Mouse (Mus musculus) urinary bladder, postnatal 14 days (tissue): ENCODE results near the gene Rgl2.
A peak's percentile ranks its signal among the peaks of the same experiment; 100 is the strongest.

ENCODE experiments used
- DNase-seq: peaks from one replicate; pipeline ENCODE4 v3.0.0; 2021; ENCODE audit warnings: low spot score

Gene Rgl2

DNA sequence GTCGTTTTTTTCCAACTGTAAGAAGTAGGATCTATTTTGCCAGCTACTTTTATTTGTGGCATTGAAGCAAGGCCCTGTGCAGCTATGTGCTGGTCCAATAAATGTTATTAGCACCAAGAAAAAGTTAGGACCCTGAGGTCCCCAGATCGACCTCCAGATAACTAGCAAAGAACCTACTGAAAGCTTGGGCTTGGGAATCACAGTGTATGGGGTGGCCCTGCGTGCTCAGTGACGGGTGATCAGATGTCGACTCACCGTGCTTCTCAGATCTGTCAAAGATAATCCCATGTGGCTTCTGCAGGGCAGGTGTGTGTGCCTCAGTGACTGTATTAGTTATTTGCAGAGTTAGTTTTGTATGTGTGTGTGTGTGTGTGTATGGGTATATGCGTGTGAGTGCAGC is 8.0 kb upstream of the Rgl2 start:
- DNase-seq = no peak

DNA sequence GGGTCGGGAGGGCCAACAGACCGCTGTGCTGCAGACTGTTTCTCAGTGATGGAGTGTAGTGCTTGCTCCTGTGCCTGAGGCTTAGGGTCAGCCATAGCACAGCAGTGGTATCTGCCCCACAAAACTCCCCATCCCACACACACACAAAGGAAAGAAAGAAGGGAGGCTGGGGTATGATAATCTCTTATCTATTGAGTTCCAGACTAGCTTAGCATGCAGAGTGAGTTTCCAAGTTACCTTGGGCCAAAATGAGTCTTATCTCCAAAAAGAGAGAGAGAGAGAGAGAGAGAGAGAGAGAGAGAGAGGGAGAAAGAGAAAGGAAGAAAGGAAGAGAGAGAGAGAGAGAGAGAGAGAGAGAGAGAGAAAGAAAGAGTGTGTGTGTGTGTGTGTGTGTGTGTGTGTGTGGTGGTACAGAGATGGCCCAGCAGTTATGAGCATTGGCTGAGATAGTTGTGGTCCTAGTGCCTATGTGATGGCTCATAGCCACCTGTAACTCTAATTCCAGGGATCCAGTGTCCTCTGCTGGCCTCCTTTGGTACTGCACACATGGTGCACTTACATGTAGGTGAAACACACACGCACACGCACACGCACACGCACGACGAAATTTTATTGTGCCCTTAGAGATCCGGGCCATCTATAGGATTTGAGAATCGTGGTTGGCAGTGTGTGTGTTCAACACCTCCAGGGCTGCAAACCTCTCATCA is 4.6 kb upstream of the Rgl2 start:
- DNase-seq = no peak

DNA sequence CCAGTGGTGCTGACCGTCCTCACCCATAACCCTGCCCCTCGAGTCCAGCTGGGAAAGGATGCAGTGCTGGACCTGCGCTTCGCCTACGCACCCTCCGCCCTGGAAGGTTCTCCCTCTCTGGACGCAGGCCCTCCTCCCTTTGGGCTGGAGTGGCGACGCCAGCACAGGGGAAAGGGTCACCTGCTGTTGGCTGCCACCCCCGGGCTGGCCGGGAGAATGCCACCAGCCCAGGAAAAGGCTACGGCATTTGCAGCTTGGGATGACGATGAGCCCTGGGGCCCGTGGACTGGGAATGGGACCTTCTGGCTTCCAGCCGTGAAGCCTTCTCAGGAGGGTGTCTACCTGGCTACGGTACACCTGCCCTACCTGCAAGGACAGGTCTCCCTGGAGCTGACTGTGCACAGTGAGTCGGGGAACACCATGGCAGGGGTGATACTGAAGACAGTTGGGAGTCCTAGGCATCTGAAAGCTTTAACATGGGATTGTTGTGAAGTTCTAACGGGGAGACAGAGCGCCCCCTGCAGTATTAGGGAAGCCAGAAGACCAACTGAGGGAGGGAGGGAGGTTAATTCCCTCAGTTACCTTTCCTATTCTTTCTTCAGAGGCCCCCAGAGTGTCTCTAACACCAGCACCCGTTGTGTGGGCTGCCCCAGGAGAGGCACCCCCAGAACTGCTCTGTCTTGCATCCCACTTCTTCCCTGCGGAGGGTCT is 3.8 kb upstream of the Rgl2 start:
- no peak for DNase-seq

- DNase-seq = no peak
Observed at GRCm38 (mm10) chr17:33926207-33926932, 3.0 kb upstream of the Rgl2 start.

- DNase-seq = no peak
Observed at GRCm38 (mm10) chr17:33928251-33928947, 944 bp upstream of the Rgl2 start.

GRCm38 (mm10) chr17:33930280-33931158 is 1.2 kb downstream of the Rgl2 start:
- peak; percentile 82 for DNase-seq

DNA sequence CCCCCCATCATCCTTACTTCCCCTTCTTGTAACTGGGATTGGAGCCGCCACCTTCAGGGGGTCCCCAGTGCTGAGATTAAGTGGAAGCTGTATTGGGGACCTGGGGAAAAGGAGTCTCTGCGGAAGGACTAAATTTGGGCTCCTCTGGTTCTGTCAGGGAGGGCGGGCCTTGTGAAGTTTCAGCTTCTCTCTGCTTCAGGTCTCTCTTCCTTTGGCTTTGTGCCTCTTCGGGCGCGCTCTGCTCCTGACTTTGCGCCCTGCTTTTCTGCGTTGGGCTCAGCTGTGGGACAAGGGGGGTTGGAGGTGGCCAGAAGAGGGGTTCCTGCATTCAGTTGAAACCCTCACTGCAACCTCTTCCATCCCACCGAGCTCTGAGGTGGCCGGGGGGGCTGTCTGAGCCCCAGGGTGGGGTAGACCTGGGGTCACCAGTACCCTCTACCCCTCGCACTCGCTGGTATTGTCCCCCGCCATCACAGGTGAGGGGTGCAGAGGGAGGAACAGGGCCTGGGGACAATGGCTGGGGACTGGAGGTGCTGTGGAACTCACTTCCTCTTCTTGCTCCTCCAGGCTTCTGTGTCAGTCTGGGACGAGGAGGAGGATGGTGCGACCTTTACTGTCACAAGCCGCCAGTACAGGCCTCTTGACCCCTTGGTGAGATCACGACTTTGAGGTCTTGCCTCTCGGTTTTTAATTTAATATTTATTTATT is 2.0 kb downstream of the Rgl2 start:
- no peak for DNase-seq

- no peak for DNase-seq
Observed at GRCm38 (mm10) chr17:33931947-33932346, 2.6 kb downstream of the Rgl2 start.

DNA sequence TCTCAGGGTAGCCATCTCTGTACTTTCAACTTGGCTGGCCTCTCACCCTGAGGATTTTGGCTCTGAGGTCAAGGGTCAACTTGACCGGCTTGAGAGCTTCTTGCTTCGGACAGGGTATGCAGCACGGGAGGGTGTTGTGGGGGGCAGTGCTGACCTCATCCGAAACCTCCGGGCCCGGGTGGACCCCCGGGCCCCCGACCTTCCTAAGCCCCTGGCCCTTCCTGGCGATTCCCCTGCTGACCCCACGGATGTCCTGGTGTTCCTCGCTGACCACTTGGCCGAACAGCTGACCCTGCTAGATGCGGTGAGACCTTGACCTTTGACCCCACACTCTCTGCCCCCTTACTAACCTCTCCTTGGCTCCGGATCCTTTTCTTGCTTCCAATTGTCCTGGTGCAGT is 3.1 kb downstream of the Rgl2 start:
- DNase-seq = no peak

GRCm38 (mm10) chr17:33932970-33933369 is 3.6 kb downstream of the Rgl2 start:
- no peak for DNase-seq

DNA sequence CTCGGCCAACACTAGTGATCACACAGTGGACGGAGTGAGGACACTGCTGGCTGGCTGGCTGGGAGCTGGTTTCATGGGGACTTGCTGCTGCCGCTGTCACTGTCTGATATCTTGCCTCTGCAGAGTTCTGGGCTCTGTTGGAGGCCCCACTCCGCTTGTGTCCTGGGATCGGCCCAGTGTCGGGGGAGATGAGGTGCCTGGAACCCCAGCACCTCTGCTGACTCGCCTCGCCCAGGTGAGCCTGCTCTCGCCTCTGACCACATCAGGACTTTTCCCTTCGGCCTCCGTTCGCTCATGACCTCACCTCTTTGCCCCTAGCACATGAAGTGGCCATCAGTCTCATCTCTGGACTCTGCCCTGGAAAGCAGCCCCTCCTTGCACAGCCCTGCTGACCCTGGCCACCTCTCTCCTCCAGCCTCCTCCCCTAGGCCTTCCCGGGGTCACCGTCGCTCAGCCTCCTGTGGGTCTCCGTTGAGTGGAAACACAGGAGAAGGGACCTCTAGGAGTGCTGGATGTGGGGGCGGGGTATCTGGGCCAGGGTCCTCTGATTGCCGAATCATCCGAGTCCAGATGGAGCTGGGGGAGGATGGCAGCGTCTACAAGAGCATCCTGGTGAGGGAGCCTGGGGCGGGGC is 6.2 kb downstream of the Rgl2 start:
- no peak for DNase-seq

- no peak for DNase-seq
Observed at GRCm38 (mm10) chr17:33936993-33937392, 7.7 kb downstream of the Rgl2 start.

DNA sequence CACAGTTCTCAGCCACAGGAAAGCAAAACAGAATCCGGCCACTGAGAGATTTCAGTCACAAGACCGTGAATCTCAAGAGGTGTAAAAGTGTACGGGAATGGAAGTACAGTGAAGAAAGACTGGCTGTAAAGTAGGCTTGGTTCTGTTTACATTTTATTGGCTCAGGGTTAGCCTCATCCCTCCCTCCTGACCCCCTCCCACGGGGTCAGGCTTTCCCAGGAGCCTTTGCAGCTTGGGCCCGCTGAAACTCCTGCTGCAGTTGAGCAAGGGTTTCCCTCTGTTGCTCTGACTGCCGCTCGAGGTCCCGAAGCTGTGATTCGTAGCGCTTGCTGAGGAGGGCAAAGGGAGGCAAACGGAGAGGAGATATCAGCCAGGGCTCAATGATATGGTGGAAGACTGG is 9.4 kb downstream of the Rgl2 start:
- no peak for DNase-seq

DNA sequence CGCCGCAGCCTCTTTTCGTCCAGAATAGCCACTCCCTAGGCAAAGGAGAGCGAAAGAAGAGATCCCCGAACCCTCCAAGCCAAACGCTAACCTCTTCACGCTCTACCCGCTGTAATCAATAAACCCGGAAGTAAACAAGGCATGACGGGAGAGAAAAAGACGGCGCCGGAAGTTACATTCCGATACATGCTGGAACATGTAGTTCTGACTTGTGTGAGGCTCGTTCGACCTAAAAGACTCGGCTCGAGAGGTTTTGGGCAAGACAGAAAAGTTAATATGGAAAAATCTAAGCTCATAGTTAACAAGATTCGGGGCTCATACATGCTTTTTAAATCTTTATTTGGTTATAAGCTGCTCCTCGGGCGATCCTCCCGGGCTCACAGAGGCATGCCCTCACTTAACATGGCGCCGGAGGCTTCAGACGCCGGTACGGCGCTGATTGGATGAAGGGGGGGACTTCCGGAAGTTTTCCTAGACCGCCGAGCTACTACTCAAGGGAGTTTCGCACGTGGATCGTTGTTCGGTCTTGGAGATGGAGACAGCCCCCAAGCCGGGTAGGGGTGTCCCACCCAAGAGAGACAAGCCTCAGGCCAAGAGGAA is 11.0 kb downstream of the Rgl2 start, which contains the start of the genes Pfdn6 and Wdr46:
Gene Pfdn6 (minus strand): TSS at position 138 of the 600 bp plus-strand sequence.
Gene Wdr46 (plus strand): TSS at position 455 of the 600 bp plus-strand sequence.
- DNase-seq = peak; percentile 87

GRCm38 (mm10) chr17:33940981-33941380 is 11.6 kb downstream of the Rgl2 start:
- DNase-seq = no peak

DNA sequence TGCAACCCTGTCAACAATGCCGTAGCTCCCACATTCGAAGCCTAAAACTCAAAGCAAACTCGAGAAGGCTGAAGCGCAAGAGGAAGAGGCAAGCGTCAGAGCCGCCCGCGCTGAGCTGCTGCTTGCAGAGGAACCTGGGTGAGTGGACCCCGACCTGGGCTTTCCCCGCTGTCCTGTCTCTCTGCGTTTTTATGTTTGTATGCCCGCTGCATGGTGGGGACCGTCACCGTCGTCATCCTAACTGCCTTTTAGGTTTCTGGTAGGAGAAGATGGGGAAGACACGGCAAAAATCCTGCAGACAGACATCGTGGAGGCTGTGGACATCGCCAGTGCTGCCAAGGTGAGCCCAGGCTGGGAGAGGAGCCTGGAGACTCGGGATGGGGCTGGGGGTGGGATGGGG is 12.0 kb downstream of the Rgl2 start:
- no peak for DNase-seq

DNA sequence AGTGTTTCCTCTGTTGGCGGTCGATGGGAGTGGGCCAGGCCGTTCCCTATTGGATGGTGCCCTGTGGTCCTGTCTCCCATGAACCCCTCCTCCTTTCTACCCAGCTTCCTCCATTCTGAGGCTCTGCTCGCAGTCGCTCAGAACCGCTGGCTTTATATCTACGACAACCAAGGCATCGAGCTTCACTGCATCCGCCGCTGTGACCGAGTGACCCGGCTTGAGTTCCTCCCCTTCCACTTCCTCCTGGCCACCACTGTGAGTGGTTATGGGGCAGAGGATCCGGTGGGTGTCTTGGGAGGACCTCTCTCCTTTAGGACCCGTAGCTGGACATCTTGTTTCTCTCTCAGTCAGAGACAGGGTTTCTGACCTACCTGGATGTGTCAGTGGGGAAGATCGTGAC is 14.1 kb downstream of the Rgl2 start:
- DNase-seq = no peak

DNA sequence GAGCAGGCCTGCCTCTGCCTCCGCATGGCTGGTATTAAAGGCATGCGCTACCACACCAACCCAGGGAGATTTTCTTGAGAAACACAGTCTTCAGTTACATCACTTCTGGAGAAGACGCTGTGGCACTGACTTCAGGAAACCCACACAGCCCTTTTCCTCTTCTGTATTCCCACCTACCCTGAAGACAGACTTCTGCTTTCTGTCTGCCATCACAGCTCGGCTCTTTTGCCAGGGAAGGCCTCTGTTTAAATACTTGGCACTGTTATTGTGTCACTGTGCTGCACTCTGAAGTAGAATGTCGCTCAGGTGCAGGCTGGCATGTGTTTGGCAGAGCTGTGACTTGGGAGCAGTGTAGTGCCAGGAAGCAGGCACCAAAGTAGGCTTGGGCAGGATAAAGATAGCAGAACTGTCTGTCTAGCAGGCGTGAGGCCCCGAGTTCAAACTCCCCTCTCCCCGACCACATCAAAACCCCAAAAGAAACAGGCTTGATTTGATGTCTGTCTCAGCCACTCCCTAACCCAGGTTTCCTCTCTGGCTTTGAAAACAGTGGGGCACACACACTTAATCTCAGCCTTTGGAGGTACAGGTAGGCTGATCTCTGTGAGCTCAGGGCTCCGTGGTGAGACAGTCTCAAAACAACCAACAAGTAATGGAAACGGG is 18.2 kb downstream of the Rgl2 start:
- DNase-seq = no peak
